27 mouse cellular contexts compared by ENCODE assay signal in the genomic region with DNA sequence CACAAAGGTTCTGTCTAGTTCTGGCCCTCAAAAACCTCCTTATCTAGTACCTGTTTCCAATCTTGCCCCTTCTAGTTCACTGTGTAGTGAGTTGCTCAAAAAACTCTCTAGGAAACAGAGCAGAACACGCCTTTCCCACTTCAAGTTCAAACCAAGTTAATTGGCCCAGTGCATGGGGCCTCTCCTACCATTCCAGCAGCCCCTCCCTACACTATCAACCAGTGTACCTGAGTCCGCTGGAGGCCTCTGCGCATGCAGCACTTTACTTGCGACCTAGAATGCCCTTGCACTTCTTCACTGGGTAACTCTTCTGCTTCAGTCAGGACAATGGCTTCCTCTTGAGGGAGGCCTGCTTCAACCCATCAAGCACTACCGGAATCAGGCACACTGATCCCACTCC.
"Had no signal": no experiment of that assay in that cellular context is flagged by ENCODE, and none has a peak within 500 bp of the region (broad histone marks: within the 10 kb centered on the region; RNA-seq: fewer than 3 reads in every experiment).

No protein-coding gene starts in this region.

- H3K4me2 ChIP-seq: heart, embryonic 11.5 days; heart, embryonic 13.5 days; heart, embryonic 15.5 days; hindbrain, embryonic 12.5 days; hindbrain, embryonic 14.5 days; limb, embryonic 12.5 days; liver, embryonic 11.5 days had no signal

- H3K4me1 ChIP-seq: heart, embryonic 15.5 days; hindbrain, embryonic 10.5 days; hindbrain, embryonic 12.5 days; limb, embryonic 10.5 days; limb, embryonic 12.5 days had no signal

- H3K9me3 ChIP-seq: heart, embryonic 13.5 days; heart, embryonic 15.5 days; hindbrain, embryonic 10.5 days; hindbrain, embryonic 12.5 days; limb, embryonic 10.5 days; limb, embryonic 12.5 days had no signal

- DNase-seq: gastrocnemius, adult 2 months; gastrocnemius, postnatal 10 days; gastrocnemius, postnatal 25 days; heart, adult 2 months; heart, postnatal 14 days; heart, postnatal 36 days; kidney, adult 11 months; kidney, adult 2 months; kidney, adult 9 months; kidney, postnatal 10 days; kidney, postnatal 25 days; kidney, postnatal 4 days; liver had no signal

- H3K27me3 ChIP-seq: heart, embryonic 13.5 days; heart, embryonic 15.5 days; hindbrain, embryonic 12.5 days; limb, embryonic 12.5 days had no signal

- ATAC-seq: forebrain, embryonic 16.5 days; hindbrain, embryonic 16.5 days; inflammation-experienced regulatory T-cells, adult 6 months had no signal

- H3K27ac ChIP-seq: gastrocnemius, adult 2 months; heart, adult 2 months; heart, embryonic 13.5 days; heart, embryonic 15.5 days; hindbrain, embryonic 10.5 days; hindbrain, embryonic 12.5 days; hindbrain, embryonic 14.5 days; layer of hippocampus, adult 2 months; left cerebral cortex, adult 2 months; limb, embryonic 10.5 days; limb, embryonic 12.5 days had no signal

- H3K9ac ChIP-seq: heart, embryonic 13.5 days; heart, embryonic 15.5 days; hindbrain, embryonic 12.5 days; hindbrain, embryonic 14.5 days; limb, embryonic 12.5 days had no signal

- H3K36me3 ChIP-seq: hindbrain, embryonic 12.5 days had no signal

- H3K4me3 ChIP-seq: gastrocnemius, adult 2 months; heart, adult 2 months; heart, embryonic 13.5 days; heart, embryonic 15.5 days; hindbrain, embryonic 10.5 days; hindbrain, embryonic 12.5 days; layer of hippocampus, adult 2 months; left cerebral cortex, adult 2 months; limb, embryonic 10.5 days; limb, embryonic 12.5 days had no signal
